Mouse (Mus musculus): Measurements from ENCODE around the gene Mab21l2. TPM values are rescaled to one million over a fixed set of nuclear protein-coding genes. Genes with fewer than 3 reads are reported as not detected.

The Mab21l2 gene
- not detected in 2 replicates for polyA plus RNA-seq (2012; rRNA removed)

GRCm38 (mm10) chr3:86548091-86549015 is at the start of gene Mab21l2:
TSS of gene Mab21l2 (minus strand) at chr3:86548629.
- no peak for DNase-seq (ENCODE audit: low read depth)

DNA sequence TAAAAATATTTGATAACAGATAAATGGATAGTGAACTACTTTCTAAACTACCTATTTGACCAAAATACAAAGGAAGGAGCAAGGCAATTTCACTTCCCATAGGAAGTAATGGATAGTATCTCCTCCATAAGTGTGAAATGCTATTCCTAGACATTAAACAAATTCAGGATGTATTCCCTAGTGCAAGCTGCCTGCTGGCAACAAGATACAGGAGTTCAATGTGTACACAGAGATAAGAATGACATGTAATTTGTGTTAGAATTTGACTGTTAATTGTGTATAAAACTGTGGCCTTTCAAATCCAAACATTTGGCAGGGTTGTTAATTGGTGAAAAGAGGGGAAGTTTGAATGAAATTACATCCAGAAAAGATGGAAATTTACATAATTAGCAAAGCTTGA is 26.9 kb upstream of the Mab21l2 start:
- DNase-seq (ENCODE audit: low read depth), result no peak

DNA sequence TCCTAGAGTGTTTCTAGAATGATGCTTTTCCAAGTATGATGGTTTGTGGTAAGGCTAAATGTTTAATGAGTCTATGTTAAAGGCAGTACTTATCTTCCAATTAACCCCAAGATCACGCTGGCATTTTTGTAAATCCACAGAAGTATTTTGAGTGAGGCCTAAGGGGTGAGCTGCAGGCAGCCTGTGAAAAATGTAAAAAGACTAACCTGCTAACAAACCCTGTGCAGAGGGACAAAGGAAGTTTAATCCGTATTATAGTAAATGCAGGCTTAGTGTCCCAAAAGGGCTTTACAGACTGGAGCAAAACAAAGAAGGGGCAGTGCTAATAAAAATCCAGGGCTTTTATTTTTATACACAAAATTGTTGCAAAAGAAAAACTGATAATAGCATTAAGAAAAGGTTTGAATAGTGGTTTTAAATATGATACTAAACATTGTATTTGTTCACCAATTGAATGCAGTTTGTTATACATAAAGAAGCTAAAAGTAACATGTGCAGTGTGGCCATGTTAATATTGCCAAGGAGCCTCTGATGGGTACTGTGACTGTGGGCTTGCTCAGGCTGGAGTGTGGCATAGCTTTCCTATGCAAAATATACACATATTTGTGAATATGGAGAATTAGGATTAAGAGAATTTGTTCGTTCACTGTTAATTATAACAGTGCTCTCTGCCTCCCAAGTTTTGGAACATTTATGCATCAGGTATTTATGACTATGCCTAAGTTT is 24.3 kb upstream of the Mab21l2 start:
- DNase-seq (ENCODE audit: low read depth), result no peak

- DNase-seq (ENCODE audit: low read depth), result no peak
Measured at GRCm38 (mm10) chr3:86571518-86571917, 23.1 kb upstream of the Mab21l2 start.

DNA sequence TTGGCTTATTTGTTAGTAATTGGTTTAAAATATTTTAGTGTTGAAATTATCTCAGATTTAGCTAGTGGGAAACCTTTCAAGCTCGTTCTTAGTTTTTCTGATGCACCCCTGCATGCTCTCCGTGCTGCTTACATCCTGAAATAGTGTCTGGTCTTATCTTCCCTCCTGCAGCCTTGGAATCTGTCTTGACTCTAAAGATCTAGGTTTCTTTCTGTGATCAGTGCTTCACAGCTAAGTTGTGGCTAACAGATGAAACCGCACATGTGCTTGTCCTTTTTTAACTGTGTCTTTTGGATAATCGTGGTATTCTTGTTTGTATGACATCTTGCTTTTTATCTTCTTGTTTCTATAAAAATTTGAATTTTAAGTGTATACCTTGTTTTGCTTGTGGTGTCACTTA is 18.9 kb upstream of the Mab21l2 start:
- no peak for DNase-seq (ENCODE audit: low read depth)

DNA sequence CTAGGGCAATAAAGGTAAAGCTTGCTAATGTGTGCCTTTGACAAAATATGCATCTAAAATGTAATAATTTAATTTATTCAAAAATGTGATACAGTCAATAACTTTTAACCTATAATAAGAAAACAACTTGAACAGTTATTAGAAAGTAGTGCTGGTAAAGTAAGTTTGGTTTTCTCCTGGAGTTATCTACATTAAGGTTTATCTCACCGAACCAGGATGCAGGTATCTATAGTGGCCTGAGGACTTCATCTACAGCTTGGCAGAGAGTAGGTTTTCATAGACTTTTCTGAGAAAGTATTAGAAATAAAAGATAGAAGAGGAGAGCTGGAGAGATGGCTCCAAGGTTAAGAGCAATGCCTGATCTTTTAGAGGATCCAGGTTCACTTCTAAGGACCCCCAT is 13.0 kb upstream of the Mab21l2 start:
- no peak for DNase-seq (ENCODE audit: low read depth)

DNA sequence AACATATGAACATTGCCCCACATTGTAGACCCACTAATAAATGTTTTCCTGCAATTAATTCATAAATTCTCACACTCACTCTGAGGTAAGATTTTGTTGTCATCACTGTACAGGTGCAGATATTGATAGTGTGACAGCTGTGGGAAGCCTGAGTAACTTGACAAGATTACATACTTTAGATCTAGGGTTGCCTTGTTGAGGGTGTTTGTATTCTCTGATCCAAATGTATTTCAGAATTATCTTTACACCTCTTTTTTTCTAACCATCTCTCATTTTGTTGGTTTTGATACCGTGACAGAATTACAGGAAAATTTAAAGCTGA is 12.6 kb upstream of the Mab21l2 start:
- no peak for DNase-seq (ENCODE audit: low read depth)

- no peak for DNase-seq (ENCODE audit: low read depth)
Measured at GRCm38 (mm10) chr3:86560281-86561022, 12.0 kb upstream of the Mab21l2 start.

DNA sequence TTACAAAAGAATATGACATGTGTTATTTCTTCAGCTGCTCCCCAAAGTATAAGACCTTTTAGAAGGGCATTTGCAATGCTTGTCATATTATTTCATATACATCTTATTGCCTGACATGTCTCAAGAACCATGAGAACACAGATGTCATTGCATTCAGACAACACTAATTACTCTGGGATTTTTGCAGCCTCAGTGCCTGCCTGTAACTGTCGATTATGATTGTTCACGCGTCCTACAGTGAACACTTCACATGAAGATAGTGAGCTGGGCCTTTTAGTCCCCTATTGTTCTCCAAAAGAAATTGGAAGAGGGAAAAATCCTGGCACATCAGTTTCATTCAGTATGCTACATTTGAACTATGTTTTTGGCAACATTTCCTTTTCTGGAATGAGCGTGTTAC is 11.2 kb upstream of the Mab21l2 start:
- no peak for DNase-seq (ENCODE audit: low read depth)

DNA sequence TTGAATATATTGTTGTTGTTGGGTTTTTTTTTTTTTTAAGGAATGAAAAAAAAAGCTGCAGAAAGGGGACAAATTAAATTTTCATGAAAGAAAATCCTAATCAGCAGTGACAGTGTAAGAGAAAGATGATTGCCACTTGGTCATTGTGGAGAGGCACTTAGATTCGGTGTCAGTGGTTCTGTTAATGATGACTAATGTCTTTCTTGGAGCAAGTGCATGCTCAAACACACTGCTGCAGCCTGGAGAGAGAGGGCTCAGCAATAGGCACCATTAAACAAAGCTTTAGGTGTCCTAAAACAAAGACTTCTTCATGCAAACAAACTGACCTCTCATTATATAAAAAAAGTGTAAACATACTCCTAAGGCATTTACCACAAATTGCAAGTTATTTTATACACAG is 10.5 kb upstream of the Mab21l2 start:
- DNase-seq (ENCODE audit: low read depth), result no peak

GRCm38 (mm10) chr3:86552170-86552569 is 3.7 kb upstream of the Mab21l2 start:
- no peak for DNase-seq (ENCODE audit: low read depth)

- DNase-seq (ENCODE audit: low read depth), result no peak
Measured at GRCm38 (mm10) chr3:86551011-86551728, 2.7 kb upstream of the Mab21l2 start.

- DNase-seq (ENCODE audit: low read depth), result no peak
Measured at GRCm38 (mm10) chr3:86550301-86551010, 2.0 kb upstream of the Mab21l2 start.

DNA sequence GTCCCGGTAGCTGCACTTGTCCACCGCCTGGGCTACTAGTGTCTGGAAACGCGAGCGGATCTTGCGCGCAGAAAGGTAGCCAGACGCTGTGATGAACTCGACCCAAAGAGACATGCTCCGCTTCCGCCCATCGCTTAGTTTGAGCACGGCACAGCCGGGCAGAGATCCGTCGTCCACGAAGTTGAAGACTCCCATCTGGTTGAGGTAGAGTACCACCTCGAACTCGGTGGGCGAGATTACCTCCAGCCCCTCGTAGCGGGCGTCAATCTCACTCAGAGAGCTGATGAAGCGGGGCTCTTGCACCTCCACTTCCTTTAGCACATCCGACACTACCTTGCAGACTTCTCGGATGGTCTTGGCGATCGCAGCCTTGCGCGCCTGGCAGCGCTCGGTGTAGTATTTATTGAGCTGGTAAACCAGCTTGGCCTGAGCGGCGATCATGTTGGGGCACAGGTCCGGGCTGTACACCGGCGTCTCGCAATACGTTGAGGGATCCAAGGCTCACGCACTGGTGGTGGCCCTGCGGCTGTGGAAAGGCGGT is 1.1 kb downstream of the Mab21l2 start:
- no peak for DNase-seq (ENCODE audit: low read depth)

GRCm38 (mm10) chr3:86546471-86547250 is 1.8 kb downstream of the Mab21l2 start:
- no peak for DNase-seq (ENCODE audit: low read depth)

DNA sequence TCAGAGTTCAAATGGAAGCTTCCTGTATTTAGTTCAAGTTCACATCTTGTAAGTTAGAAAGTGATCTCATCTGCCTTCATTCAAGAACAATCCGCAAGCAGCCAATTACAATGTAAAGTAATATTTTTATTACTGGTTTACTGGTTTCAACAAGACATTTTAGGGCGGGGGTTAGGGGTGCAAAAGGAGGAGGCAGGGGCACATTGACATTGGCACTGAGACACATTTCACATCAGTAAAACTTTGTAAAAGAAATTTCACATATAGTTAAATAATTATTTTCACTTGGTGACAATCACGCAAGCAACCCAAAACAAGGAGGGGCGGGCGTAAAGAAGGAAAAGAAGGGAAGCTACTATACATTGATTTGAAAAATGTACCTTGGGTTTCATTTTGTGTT is 2.5 kb downstream of the Mab21l2 start:
- no peak for DNase-seq (ENCODE audit: low read depth)

GRCm38 (mm10) chr3:86544785-86545184 is 3.6 kb downstream of the Mab21l2 start:
- DNase-seq (ENCODE audit: low read depth), result no peak

DNA sequence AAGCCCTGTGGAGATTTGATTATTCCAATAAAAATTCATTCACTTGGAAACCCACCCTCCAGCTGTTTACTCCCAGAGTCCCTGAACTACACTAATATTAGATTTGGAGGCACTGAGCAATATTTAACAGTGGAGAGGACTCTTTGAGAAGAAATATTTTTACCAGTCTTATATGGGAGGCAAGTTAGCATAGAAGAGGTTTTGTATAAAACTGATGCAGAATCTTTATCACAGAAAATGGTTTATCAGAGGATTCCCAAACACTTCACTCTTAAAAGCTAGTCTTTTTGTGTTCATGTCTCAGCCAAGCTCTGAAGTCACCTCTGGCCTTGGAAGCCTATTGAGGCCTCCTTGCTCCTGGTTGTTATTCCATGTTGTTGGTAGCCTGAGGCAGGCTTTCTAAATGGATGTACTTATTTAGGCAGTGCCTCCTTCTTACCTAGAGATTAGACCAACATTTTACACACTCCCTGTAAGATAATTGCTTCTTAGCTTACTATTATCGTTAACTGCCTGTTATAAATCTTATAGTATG is 6.5 kb downstream of the Mab21l2 start:
- DNase-seq (ENCODE audit: low read depth), result no peak

DNA sequence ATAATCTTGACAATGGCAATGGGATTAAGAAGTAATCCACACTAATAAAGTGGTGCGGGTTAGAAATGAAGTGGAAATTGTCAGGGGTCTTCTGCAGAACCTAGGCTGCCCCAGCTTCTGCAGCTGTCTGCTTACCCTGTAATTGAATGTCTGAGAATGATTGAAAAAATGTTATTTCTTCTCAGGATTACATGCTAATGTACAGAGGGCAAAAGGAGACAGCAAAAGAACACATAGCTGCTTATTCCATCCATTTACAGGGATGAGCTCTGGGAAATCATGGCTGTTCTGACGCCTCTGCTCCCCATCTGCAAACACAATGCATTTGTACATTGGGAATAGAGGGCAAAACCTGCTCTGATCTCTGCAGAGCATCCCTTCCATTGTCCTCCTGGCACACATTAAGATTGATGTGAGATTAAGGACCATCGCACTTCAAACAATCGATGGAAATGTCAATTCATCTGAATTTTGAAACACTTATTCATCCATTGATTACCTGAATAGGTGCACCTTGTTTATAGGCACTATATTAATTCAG is 7.3 kb downstream of the Mab21l2 start:
- no peak for DNase-seq (ENCODE audit: low read depth)
